Mouse (Mus musculus): ENCODE data around the gene Sos2.
"Not testable (repeated sequence)": the region's sequence is repeated elsewhere in the genome, so short reads cannot be mapped to it uniquely, and the experiment has no call there.

The Sos2 gene

DNA sequence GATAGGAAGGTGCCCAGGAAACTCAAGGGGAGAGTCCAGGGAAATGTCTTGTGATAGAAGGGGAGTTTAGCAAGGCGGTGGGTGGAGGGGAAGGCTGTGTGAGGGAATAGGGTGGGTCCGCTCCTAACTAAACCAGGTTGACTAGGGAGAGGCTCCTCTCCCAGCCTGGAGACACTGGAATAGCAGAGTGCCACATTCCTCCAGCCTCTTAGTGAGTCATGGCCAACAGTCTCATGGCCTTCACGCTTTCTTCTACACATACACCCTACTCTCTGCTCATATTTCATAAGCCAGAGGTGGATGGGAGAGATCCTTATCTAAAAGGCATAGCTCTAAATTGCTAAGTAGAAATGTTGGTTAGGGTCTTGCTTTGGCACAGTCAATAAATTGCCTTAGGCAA lies 111.7 kb downstream of the Sos2 start:
- DNase-seq (ENCODE audit: low read depth, low spot score) = no peak

DNA sequence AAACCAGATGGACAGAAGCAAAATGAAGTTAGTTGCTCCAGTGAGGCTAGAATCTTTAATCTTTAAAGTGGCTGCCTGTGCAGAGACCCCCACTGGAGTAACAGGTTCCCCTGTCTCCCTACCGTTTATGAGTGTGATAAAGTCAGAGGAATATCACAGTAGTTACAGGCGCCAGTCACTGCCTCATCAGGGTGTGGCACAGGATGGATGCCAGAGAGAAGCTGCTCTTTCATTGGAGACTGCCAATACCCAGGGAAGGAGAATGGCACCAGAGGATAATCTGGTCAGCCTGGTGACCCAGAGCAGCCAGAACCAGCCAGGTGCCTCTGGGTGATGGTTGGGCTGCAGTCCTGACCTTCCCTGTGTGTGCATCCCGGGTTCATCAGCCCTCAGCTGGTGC lies 113.4 kb downstream of the Sos2 start:
- DNase-seq (ENCODE audit: low read depth, low spot score) = no peak

DNA sequence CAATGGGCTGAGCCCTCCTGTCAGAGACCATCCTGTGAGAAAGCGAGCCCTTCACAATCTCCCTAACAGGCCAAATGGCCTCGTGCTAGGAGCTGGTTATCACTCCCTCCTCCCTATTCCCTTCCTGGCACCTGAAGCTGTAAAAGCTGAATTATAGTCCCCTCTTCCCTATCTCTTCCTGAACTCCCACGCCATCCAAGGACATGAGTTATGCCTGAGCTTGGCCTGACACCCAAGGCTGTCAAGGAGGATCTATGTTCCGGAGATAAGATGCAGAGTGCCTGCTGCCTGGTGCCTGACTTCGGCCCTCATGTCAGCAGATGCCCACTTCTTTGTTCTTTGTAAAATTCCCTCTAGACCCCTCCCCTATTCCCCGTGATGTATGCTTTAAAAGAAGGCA lies 120.6 kb downstream of the Sos2 start:
- DNase-seq (ENCODE audit: low read depth, low spot score) = not testable (repeated sequence)

DNA sequence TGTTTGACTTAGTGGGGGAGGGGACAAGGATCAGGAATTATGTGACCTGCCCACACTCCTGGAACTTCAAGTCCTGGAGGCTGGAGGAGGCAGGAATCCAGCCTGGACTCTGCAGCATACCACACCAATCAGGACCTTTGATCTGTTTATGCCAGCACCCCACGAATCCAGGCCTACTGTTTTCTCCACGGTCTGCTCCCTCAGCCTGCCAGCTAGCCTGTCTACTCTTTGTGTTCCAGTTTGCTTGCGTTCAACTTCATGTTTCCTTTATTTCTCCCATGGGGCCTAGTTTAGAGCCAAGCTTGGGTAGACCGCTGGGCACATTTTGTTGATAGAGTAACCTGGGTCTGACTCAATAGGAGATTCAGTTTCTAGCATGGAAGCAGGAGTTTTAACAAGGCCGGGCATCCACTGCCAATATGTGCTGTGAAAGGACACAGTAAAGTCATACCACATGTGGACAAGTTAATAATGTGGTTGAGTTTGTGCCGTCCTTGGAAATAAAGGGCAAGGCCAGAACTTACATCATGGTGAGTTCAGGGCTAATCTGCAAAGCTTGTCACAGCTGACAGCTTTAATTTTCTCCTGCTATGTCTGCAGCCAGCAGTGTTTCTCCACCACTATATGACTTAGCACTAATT lies 125.3 kb downstream of the Sos2 start:
- DNase-seq (ENCODE audit: low read depth, low spot score) = no peak

DNA sequence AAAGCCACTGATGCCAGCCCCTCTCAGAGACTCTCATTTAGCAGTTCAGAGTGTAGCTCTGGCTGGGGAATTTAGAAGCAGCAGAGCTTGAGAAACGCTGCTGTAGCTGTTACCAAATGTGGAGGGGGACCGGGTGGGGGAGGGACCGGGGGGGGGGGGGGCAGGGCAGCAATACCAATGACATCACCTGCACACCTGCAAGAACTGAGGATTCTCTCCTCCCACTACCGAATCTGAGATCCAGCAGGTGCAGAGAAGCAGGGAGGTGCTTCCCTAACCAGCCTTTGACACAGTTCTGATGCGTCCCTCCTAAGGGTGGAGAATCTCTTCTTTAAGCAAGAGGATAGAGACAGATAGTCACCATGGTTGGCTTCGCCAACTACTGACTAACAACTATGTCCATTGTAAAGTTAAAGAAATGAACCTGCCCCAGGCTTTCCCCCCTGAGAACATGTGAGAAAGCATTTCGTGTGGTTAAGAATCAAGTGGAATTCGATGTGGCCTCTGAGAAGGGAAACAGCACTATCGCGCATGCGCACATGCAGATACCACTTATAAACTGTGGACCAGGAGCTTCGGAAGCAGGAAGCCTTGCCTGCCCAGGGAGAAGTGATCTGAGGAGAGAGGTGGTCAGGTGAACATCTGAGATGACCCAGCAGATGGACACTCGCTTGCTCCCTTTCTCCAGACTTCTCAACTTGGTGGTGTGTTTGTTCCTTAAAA lies 136.0 kb downstream of the Sos2 start:
- DNase-seq (ENCODE audit: low read depth, low spot score) = no peak

DNA sequence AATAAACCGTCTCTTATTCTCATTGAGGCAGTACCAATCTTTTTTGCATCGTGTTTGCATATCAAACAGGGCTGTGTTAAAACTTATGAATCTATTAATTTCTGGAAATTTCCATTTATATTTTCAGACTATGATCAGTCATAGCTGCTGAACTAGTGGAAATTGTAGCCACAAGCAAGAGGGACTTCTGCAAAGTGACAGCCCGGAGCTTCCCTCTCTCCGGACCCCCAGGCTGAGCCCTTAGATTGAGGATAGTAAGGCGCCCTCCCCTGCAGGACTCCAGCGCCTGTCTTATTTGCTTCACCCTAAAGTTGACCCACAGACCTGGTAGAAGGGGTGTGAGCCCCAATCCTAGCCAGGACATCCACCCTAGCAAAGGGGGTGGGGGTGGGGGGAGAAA lies 136.7 kb downstream of the Sos2 start:
- DNase-seq (ENCODE audit: low read depth, low spot score) = no peak

DNA sequence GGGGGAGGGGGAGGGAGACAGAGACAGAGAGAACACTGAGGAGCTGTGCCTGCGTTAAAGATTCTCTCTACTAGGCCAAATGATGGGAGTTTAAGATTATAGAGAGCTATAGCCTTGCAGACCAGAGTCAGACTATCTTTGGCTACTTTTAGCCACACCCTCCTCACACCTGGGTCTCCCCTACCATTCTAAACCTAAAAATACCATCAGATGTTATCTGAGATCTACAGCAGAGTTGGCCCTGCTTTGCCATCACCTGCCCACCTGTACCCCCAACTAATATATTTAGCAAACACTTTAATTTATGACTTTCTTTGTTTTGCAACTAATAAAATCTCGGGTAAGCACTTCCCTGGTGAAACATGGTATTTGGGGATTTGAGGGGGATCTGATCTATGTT lies 137.1 kb downstream of the Sos2 start:
- no peak for DNase-seq (ENCODE audit: low read depth, low spot score)

DNA sequence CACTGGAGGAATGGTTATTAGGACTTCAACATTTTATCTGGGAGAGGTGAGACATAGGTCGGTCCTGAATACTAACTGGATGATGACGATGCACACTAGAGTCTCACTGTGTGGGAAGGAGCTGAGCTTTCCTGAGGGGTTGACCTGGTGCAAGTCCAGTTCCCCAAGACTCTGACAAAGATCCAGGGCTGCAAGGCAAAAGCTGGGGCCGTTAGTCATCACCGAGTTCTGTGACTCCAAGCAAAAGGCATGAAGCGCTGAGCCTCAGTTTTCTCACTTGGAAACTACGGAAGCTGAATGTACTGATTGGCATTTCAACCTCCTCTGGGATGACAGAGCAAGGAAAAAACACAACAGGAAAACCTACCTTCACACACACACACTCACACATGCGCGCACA lies 139.3 kb downstream of the Sos2 start:
- no peak for DNase-seq (ENCODE audit: low read depth, low spot score)

DNA sequence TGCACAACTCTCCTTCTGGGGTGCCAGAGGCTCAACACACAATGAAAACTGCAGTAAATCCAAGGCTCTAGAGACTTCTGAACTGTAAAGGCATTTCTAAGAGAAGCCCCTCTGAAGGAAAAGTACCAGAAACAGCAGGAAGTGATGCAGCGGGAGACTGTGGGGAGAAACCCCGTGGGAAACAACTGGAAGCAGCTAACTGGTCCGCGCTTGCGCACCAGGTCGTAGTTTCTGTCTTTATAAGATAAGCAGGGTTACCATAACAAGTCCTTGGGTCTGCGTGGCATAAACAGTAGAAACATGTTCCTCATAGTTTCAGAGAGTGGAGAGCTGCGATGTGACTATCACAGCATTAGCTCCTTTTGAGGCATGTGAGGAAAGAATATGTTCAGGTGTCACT lies 140.0 kb downstream of the Sos2 start:
- no peak for DNase-seq (ENCODE audit: low read depth, low spot score)

DNA sequence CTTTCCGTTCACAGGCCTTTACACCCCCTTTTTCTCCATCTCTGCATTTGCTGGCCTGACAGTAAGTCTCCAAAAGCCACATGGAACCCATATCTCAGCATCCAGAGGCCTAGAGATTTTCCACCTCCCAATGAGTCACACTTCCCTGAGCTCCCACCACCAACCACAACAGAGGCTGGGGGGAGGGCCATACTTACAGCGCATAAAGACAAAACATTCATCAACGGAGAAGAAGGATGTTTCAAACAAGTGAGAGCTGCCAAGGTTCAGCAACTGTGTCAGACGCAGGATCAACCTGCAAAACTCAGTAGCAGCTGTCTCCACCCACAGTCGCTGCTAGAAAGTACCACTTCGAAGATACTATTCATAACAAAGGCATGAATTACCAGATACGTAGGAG lies 142.3 kb downstream of the Sos2 start:
- no peak for DNase-seq (ENCODE audit: low read depth, low spot score)

DNA sequence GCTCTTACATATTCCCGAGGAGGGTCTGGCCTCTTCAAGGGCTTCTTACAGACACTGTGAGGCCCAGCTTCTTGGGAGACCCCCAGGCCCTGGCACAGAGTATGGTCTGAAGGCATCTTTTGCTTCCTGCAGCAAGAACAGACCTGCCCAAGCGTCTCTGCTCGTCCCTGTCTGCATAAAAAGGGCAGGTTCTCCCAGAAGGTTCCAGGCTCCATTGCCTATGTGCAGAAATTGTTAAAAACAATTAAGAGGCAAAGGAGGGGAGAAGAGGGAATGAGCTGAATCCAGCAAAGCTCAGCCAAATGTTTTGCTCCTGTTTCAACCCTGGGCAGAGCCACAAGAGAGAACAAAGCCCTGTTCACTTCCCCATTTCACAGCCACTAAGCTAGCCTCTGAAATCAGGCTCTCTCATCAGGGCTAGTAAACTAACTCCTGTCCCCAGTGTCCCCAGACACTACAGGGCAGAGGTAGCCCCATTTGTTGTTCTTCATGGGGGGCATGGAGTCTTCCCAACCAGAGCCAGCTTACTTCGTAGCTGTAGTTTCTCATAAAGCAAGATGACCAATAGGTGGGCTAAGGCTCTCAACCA lies 143.2 kb downstream of the Sos2 start:
- no peak for DNase-seq (ENCODE audit: low read depth, low spot score)

DNA sequence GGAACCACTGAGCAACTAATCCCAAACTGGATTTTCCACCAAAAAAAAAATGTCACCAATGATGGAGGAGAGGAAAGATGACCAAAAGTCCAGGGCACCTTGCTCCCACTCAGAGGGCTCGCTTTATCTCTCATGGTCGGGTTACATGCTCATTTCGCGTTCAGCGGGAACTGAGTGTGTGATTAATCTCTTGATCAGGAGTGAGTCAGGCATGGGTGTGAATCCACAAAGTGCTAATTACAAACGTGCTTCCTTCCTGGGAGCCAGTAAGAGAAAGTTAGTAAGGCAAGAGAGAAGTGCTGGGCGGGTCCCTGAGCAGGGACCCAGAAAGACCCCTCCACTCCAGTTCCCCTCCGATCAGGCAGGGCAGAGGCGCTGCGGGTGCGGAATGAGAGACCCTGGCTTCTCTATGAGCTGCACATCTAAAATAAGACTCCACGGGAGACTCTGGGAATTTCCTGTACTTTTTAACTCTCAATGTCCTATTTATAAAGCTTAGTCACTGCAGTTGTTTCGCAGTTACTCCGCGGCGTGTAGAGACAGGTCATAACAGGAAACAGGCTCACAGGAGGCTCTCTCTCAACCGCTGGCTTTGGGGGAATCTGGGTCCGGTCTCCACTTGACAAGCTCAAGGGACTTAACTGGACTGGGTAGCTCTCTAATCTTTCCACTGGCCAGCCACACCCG lies 143.8 kb downstream of the Sos2 start:
- DNase-seq (ENCODE audit: low read depth, low spot score) = no peak

DNA sequence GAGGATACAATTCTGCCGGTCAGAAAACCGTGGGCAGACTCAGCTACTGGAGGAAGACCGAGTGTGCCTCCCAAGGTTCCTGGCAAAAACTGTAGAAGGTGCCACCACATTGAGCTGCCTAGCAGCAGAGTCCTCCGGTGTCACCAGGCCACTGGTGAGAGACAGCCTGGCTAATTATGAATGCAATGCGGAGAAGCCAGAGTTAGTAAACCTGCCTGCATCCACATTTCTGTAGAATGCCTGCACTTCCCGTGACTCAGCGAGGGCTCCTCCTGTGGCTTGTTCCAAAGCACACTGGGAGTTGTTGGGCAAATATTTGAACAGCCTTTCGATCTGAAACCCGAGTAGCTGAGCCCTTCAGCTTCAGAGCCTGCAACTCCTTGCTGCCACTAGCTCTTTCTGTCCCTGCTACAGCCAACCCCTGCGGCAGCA lies 144.4 kb downstream of the Sos2 start:
- DNase-seq (ENCODE audit: low read depth, low spot score) = no peak

DNA sequence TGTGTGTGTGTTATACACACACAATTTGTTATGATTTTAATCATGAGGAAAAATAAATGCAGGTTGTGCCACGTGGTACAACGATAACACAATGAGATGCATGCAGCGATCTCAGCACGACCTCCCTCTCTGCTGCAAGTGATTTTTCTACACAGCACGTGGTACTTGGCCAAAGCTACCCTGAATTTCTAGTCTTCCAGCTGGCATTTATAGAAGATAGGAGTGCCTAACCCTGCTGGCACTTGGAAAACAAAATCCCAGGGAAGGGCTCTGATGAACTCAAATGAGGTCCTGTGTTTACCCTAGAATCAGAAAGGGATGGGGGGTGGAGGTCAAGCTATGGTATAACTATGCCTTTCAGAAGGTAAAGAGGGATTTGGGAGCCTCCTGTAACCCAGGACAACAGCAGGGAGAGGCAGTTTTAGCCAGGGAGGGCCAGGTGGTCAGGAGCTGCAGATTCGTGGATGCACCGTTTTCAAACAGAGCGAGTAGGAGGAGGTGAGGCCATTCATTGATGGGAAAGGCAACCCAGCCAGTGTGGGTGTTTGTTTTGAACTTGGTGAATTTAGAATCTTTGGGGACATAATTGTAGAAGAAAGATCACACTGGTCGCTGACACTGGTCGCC lies 144.9 kb downstream of the Sos2 start:
- no peak for DNase-seq (ENCODE audit: low read depth, low spot score)

All from brain, embryonic 18.5 days (tissue).